Mouse (Mus musculus) embryonic facial prominence, embryonic 15.5 days (tissue): ENCODE measurements around the gene 4931422A03Rik. TPM values are rescaled to one million over a fixed set of nuclear protein-coding genes. Genes with fewer than 3 reads are reported as not detected.
A peak's percentile ranks its signal among the peaks of the same experiment; 100 is the strongest.

Experiments
- ATAC-seq: fragments of 200-750 bp; cut with Nextera tagmentation; 2 replicates; pipeline ENCODE4 v1.8.0; 2017; ENCODE audit warnings: low read depth, moderate TSS enrichment; ENCODE audit not compliant: insufficient number of reproducible peaks, low FRiP score, low TSS enrichment
- H3K27ac ChIP-seq: fragments of 300-500 bp; sonication (generic); replicated peaks from 2 replicates; pipeline ENCODE4 v1.5.1; 2015; ENCODE audit warnings: mild to moderate bottlenecking, inconsistent platforms
- H3K27me3 ChIP-seq: fragments of 300-500 bp; sonication (generic); 2 replicates; pipeline ENCODE4 v1.6.1; 2015; ENCODE audit warnings: inconsistent platforms
- H3K36me3 ChIP-seq: fragments of 300-500 bp; sonication (generic); 2 replicates; pipeline ENCODE4 v1.6.1; 2015; ENCODE audit warnings: mild to moderate bottlenecking, inconsistent platforms
- H3K4me1 ChIP-seq: fragments of 300-500 bp; sonication (generic); 2 replicates; pipeline ENCODE4 v1.6.1; 2015; ENCODE audit warnings: inconsistent platforms
- H3K4me2 ChIP-seq: fragments of 300-500 bp; sonication (generic); replicated peaks from 2 replicates; pipeline ENCODE4 v1.6.1; 2015; ENCODE audit warnings: mild to moderate bottlenecking, inconsistent platforms
- H3K4me3 ChIP-seq: fragments of 300-500 bp; sonication (generic); replicated peaks from 2 replicates; pipeline ENCODE4 v1.5.1; 2015; ENCODE audit warnings: mild to moderate bottlenecking, inconsistent platforms
- H3K9ac ChIP-seq: fragments of 300-500 bp; sonication (generic); 2 replicates; pipeline ENCODE4 v1.6.1; 2015; ENCODE audit warnings: inconsistent platforms
- H3K9me3 ChIP-seq: fragments of 300-500 bp; sonication (generic); replicated peaks from 2 replicates; pipeline ENCODE4 v1.6.1; 2016; ENCODE audit warnings: inconsistent platforms
- WGBS: fragments of 180-500 bp; shearing (Covaris S2); methylation state at CpG from one replicate; pipeline ENCODE4 v1.1.7; 2015; 5-methylcytosine and 5-hydroxymethylcytosine counted together
- polyA plus RNA-seq: library from polyadenylated mRNA; unstranded; fragments of >200 nt; fragmentation: Nextera tagmentation; extraction: Ambion mirVana; gene quantifications from 2 replicates; pipeline ENCODE4 v1.2.1, GENCODE M21; 2015

4931422A03Rik gene
- polyA plus RNA-seq, 1 experiment from 2014 or later, result 2.7 TPM

GRCm38 (mm10) chr2:104043624-104044478, 15.7 kb upstream of the 4931422A03Rik start:
- Histone ChIP-seq H3K36me3 (peaks cover 38% of the 10 kb centered on the region), H3K4me2 (no peak overlapping the region), H3K4me3 (no peak overlapping the region), H3K27me3 (no peaks in the 10 kb centered on the region), H3K4me1 (no peaks in the 10 kb centered on the region), H3K9me3 (no peaks in the 10 kb centered on the region), H3K27ac (no peak overlapping the region), H3K9ac (no peak overlapping the region)
- 30% methylated on average over 5 of the region's 5 CpGs for WGBS
- ATAC-seq, result no peak

GRCm38 (mm10) chr2:104042766-104043165, 14.6 kb upstream of the 4931422A03Rik start:
- Histone ChIP-seq H3K4me2 (no peak overlapping the region), H3K4me1 (no peaks in the 10 kb centered on the region), H3K9ac (no peak overlapping the region), H3K4me3 (no peak overlapping the region), H3K9me3 (no peaks in the 10 kb centered on the region), H3K27me3 (no peaks in the 10 kb centered on the region), H3K36me3 (peaks cover 34% of the 10 kb centered on the region), H3K27ac (no peak overlapping the region)
- 92% methylated on average over 15 of the region's 15 CpGs for WGBS
- ATAC-seq, result no peak

- no peak overlapping the region for H3K4me3 ChIP-seq
- no peaks in the 10 kb centered on the region for H3K4me1 ChIP-seq
- H3K27ac ChIP-seq, result no peak overlapping the region
- H3K36me3 ChIP-seq, result peaks cover 42% of the 10 kb centered on the region
- no peak overlapping the region for H3K9ac ChIP-seq
- H3K27me3 ChIP-seq, result no peaks in the 10 kb centered on the region
- 61% methylated on average over 5 of the region's 5 CpGs for WGBS
- no peak for ATAC-seq
- no peaks in the 10 kb centered on the region for H3K9me3 ChIP-seq
- H3K4me2 ChIP-seq, result no peak overlapping the region
Observed at GRCm38 (mm10) chr2:104041632-104042031, 13.5 kb upstream of the 4931422A03Rik start.

GRCm38 (mm10) chr2:104038236-104038635, 10.1 kb upstream of the 4931422A03Rik start:
- ATAC-seq, result no peak
- Histone ChIP-seq H3K27ac (no peak overlapping the region), H3K9ac (no peak overlapping the region), H3K9me3 (no peaks in the 10 kb centered on the region), H3K4me1 (no peaks in the 10 kb centered on the region), H3K36me3 (peaks cover 45% of the 10 kb centered on the region), H3K4me3 (no peak overlapping the region), H3K27me3 (no peaks in the 10 kb centered on the region), H3K4me2 (no peak overlapping the region)
- 49% methylated on average over 2 of the region's 2 CpGs for WGBS

- Histone ChIP-seq H3K9me3 (no peaks in the 10 kb centered on the region), H3K4me3 (no peak overlapping the region), H3K4me1 (no peaks in the 10 kb centered on the region), H3K9ac (no peak overlapping the region), H3K4me2 (no peak overlapping the region), H3K27me3 (no peaks in the 10 kb centered on the region), H3K36me3 (peaks cover 40% of the 10 kb centered on the region), H3K27ac (no peak overlapping the region)
- no peak for ATAC-seq
- WGBS, result 85% methylated on average over 3 of the region's 3 CpGs
Observed at GRCm38 (mm10) chr2:104036316-104036715, 8.2 kb upstream of the 4931422A03Rik start.

- Histone ChIP-seq H3K27ac (no peak overlapping the region), H3K4me2 (no peak overlapping the region), H3K9ac (no peak overlapping the region), H3K4me1 (no peaks in the 10 kb centered on the region), H3K9me3 (no peaks in the 10 kb centered on the region), H3K4me3 (no peak overlapping the region), H3K36me3 (peaks cover 37% of the 10 kb centered on the region), H3K27me3 (no peaks in the 10 kb centered on the region)
- ATAC-seq, result no peak
- WGBS, result 83% methylated on average over 6 of the region's 6 CpGs
Observed at GRCm38 (mm10) chr2:104035595-104035994, 7.4 kb upstream of the 4931422A03Rik start.

GRCm38 (mm10) chr2:104034832-104035472, 6.8 kb upstream of the 4931422A03Rik start:
- WGBS, result 28% methylated on average over 3 of the region's 3 CpGs
- Histone ChIP-seq H3K27me3 (no peaks in the 10 kb centered on the region), H3K4me1 (0 out of 2 replicates have a peak, but pooled peaks cover under 1% of the 10 kb centered on the region), H3K9ac (no peak overlapping the region), H3K36me3 (peaks cover 31% of the 10 kb centered on the region), H3K4me3 (no peak overlapping the region), H3K4me2 (no peak overlapping the region), H3K27ac (no peak overlapping the region), H3K9me3 (no peaks in the 10 kb centered on the region)
- ATAC-seq, result no peak

- no peak for ATAC-seq
- H3K27me3 ChIP-seq, result no peaks in the 10 kb centered on the region
- no peak overlapping the region for H3K9ac ChIP-seq
- peaks cover 21% of the 10 kb centered on the region for H3K36me3 ChIP-seq
- H3K4me3 ChIP-seq, result no peak overlapping the region
- H3K27ac ChIP-seq, result no peak overlapping the region
- H3K9me3 ChIP-seq, result no peaks in the 10 kb centered on the region
- H3K4me2 ChIP-seq, result no peak overlapping the region
- WGBS, result 88% methylated on average over 3 of the region's 3 CpGs
- H3K4me1 ChIP-seq, result peaks cover 19% of the 10 kb centered on the region
Observed at GRCm38 (mm10) chr2:104032056-104032455, 3.9 kb upstream of the 4931422A03Rik start.

- peaks cover 19% of the 10 kb centered on the region for H3K4me1 ChIP-seq
- no peaks in the 10 kb centered on the region for H3K9me3 ChIP-seq
- no peak overlapping the region for H3K27ac ChIP-seq
- no peak for ATAC-seq
- no peaks in the 10 kb centered on the region for H3K27me3 ChIP-seq
- H3K9ac ChIP-seq, result no peak overlapping the region
- no peak overlapping the region for H3K4me3 ChIP-seq
- H3K4me2 ChIP-seq, result no peak overlapping the region
- WGBS, result 82% methylated on average over 3 of the region's 3 CpGs
- peaks cover 8% of the 10 kb centered on the region for H3K36me3 ChIP-seq
Observed at GRCm38 (mm10) chr2:104030381-104030780, 2.2 kb upstream of the 4931422A03Rik start.

- no peaks in the 10 kb centered on the region for H3K27me3 ChIP-seq
- 65% methylated on average over 2 of the region's 2 CpGs for WGBS
- 0 out of 2 replicates have a peak overlapping the region, but pooled peaks have one; percentile 93 for H3K9ac ChIP-seq
- ATAC-seq, result no peak
- peaks cover 1% of the 10 kb centered on the region for H3K36me3 ChIP-seq
- no peak overlapping the region for H3K27ac ChIP-seq
- peaks cover 19% of the 10 kb centered on the region for H3K4me1 ChIP-seq
- H3K4me2 ChIP-seq, result peak overlapping the region; percentile 70
- H3K4me3 ChIP-seq, result peak overlapping the region; percentile 94
- H3K9me3 ChIP-seq, result no peaks in the 10 kb centered on the region
Observed at GRCm38 (mm10) chr2:104029074-104029473, 913 bp upstream of the 4931422A03Rik start.

- ATAC-seq, result peak; percentile 95
- peaks cover 19% of the 10 kb centered on the region for H3K4me1 ChIP-seq
- WGBS, result under 1% methylated on average over 39 of the region's 44 CpGs
Observed at GRCm38 (mm10) chr2:104027458-104028138, 563 bp downstream of the 4931422A03Rik start, which contains the start of gene Fbxo3. Gene Fbxo3 (plus strand): TSS chr2:104027721.

More at GRCm38 (mm10) chr2:104027458-104028138, 563 bp downstream of the 4931422A03Rik start, which contains the start of gene Fbxo3:
- Histone ChIP-seq H3K4me3 (peak within 1 kb of the TSS; percentile 94), H3K9ac (peak within 1 kb of the TSS; percentile 93), H3K9me3 (no peaks in the 10 kb centered on the region), H3K27me3 (no peaks in the 10 kb centered on the region), H3K4me2 (peak within 1 kb of the TSS; percentile 70), H3K27ac (peak within 1 kb of the TSS; percentile 53), H3K36me3 (no peaks in the 10 kb centered on the region)
